Mouse (Mus musculus): Measurements from ENCODE around the gene Got2. TPM values are rescaled to one million over a fixed set of nuclear protein-coding genes. Genes with fewer than 3 reads are reported as not detected.

Gene Got2
- total and polyA plus RNA-seq, 3 experiments: 105 to 421 (median 179) TPM

GRCm38 (mm10) chr8:95885966-95886365 lies 2.4 kb downstream of the Got2 start:
- DNase-seq (ENCODE audit: low read depth, low spot score): no peak
- peaks cover 54% of the 10 kb centered on the region for H3K79me2 ChIP-seq (ENCODE audit: control insufficient read depth, insufficient read depth, low read length, poor library complexity)
- no peaks in the 10 kb centered on the region for H3K27me3 ChIP-seq (ENCODE audit: control insufficient read depth in 1 of 2, insufficient read depth in 2 of 2, low read length in 2 of 2)
- no peak for TF ChIP-seq MEF2A (IDR thresholded peaks at IDR 0.05; ENCODE audit: extremely low read depth, insufficient replicate concordance, low read depth, low read length, poor library complexity, severe bottlenecking)
- no peak for TF ChIP-seq TBP (IDR thresholded peaks at IDR 0.05; ENCODE audit: low read depth, low read length)
- no peak for TF ChIP-seq MAX (IDR thresholded peaks at IDR 0.05; ENCODE audit: low read length)
- TF ChIP-seq RAD21 (IDR thresholded peaks at IDR 0.05; ENCODE audit: low read depth, low read length): no peak
- no peak for TF ChIP-seq TAL1 (IDR thresholded peaks at IDR 0.05; ENCODE audit: low read length)
- no peak for TF ChIP-seq ELF1 (IDR thresholded peaks at IDR 0.05; ENCODE audit: low read depth, low read length)
- no peak for TF ChIP-seq BHLHE40 (IDR thresholded peaks at IDR 0.05; ENCODE audit: borderline replicate concordance, low read depth, low read length)
- TF ChIP-seq NRF1 (IDR thresholded peaks at IDR 0.05; ENCODE audit: insufficient read depth, low read depth, low read length, poor library complexity, severe bottlenecking): no peak
- no peak for TF ChIP-seq ZKSCAN1 (IDR thresholded peaks at IDR 0.05; ENCODE audit: low read depth, low read length)
- TF ChIP-seq ZNF384 (IDR thresholded peaks at IDR 0.05; ENCODE audit: low read depth, low read length): no peak
- no peak for TF ChIP-seq SMC3 (IDR thresholded peaks at IDR 0.05; ENCODE audit: low read depth, low read length)
- no peak for TF ChIP-seq ZMIZ1 (IDR thresholded peaks at IDR 0.05; ENCODE audit: low read depth, low read length)
- no peak for TF ChIP-seq NELFE (IDR thresholded peaks at IDR 0.05; ENCODE audit: low read depth, low read length)
- TF ChIP-seq MAZ (IDR thresholded peaks at IDR 0.05; ENCODE audit: low read depth, low read length): no peak
- no peak for TF ChIP-seq CTCF (IDR thresholded peaks at IDR 0.05 in 2 of 3, conservative IDR thresholded peaks at IDR 0.05 in 1 of 3; ENCODE audit: control insufficient read depth in 1 of 3, insufficient read depth in 1 of 3, low read depth in 2 of 3, low read length in 3 of 3, poor library complexity in 1 of 3, severe bottlenecking in 1 of 3)
- TF ChIP-seq EP300 (IDR thresholded peaks at IDR 0.05; ENCODE audit: low read depth in 1 of 2, low read length in 2 of 2): no peak
- TF ChIP-seq USF2 (IDR thresholded peaks at IDR 0.05; ENCODE audit: borderline replicate concordance in 1 of 2, insufficient read depth in 1 of 2, low read depth in 1 of 2, low read length in 2 of 2): no peak
- TF ChIP-seq HCFC1 (IDR thresholded peaks at IDR 0.05; ENCODE audit: low read depth, low read length): no peak
- no peaks in the 10 kb centered on the region for H3K9me3 ChIP-seq (replicated peaks; ENCODE audit: insufficient read depth, low read length)
- H3K36me3 ChIP-seq (ENCODE audit: control insufficient read depth in 1 of 2, insufficient read depth in 2 of 2, low read length in 2 of 2): peaks cover 0 to 21% of the 10 kb centered on the region in 2 experiments; a peak in 2 of 4 replicates
- no peak overlapping the region for H3K27ac ChIP-seq (ENCODE audit: control insufficient read depth, low read depth, low read length)
- H3K9ac ChIP-seq (ENCODE audit: control insufficient read depth, low read depth, low read length, poor library complexity, severe bottlenecking): no peak overlapping the region
- H3K4me1 ChIP-seq (ENCODE audit: control insufficient read depth in 1 of 2, insufficient read depth in 2 of 2, low read length in 2 of 2): peaks cover 2 to 13% of the 10 kb centered on the region in 2 experiments
- H3K4me3 ChIP-seq (ENCODE audit: control insufficient read depth in 1 of 2, insufficient read depth in 1 of 2, low read depth in 2 of 2, low read length in 2 of 2): no peak overlapping the region

DNA sequence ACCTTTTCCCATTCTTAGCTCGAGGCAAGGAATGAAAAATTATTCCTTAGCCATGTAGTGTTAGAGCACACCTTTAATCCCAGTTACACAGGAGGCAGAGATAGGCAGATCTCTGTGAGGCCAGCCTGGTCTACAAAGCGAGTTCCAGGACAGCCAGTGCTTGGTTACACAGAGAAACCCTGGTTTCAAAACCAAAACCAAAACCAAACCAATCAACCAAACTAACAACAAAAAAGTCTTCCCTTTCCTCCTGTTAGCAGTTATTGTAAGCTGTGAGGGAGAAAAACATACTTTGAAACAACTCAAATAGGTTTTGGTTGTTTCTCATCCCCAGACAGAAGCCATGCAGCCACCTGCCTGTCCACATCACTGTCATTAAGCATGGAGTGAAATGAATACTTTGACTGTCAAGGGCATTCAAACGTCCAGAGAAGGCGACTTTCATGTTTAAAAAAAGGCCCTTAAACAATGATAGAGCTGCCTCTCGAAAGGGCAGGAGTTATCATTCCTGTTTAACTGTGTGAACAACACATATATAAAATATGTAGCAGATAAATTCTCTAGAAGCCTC lies 3.0 kb downstream of the Got2 start:
- no peaks in the 10 kb centered on the region for H3K9me3 ChIP-seq (replicated peaks; ENCODE audit: insufficient read depth, low read length)
- H3K4me3 ChIP-seq (ENCODE audit: control insufficient read depth in 1 of 2, insufficient read depth in 1 of 2, low read depth in 2 of 2, low read length in 2 of 2): no peak overlapping the region
- no peak for DNase-seq (ENCODE audit: low read depth, low spot score)
- no peak overlapping the region for H3K9ac ChIP-seq (ENCODE audit: control insufficient read depth, low read depth, low read length, poor library complexity, severe bottlenecking)
- peaks cover 0 to 21% of the 10 kb centered on the region in 2 experiments; a peak in 2 of 4 replicates for H3K36me3 ChIP-seq (ENCODE audit: control insufficient read depth in 1 of 2, insufficient read depth in 2 of 2, low read length in 2 of 2)
- peaks cover 2 to 13% of the 10 kb centered on the region in 2 experiments for H3K4me1 ChIP-seq (ENCODE audit: control insufficient read depth in 1 of 2, insufficient read depth in 2 of 2, low read length in 2 of 2)
- TF ChIP-seq UBTF (IDR thresholded peaks at IDR 0.05; ENCODE audit: borderline replicate concordance, insufficient read depth, low read depth, low read length) (no peak), KAT2A (conservative IDR thresholded peaks at IDR 0.05; ENCODE audit: low read depth, low read length) (no peak), MXI1 (IDR thresholded peaks at IDR 0.05; ENCODE audit: low read depth, low read length) (no peak), ZMIZ1 (IDR thresholded peaks at IDR 0.05; ENCODE audit: low read depth, low read length) (no peak), MEF2A (IDR thresholded peaks at IDR 0.05; ENCODE audit: extremely low read depth, insufficient replicate concordance, low read depth, low read length, poor library complexity, severe bottlenecking) (no peak), MAZ (IDR thresholded peaks at IDR 0.05; ENCODE audit: low read depth, low read length) (no peak), TAL1 (IDR thresholded peaks at IDR 0.05; ENCODE audit: low read length) (no peak), NELFE (IDR thresholded peaks at IDR 0.05; ENCODE audit: low read depth, low read length) (no peak), MYB (IDR thresholded peaks at IDR 0.05; ENCODE audit: low read depth, low read length) (no peak), SMC3 (IDR thresholded peaks at IDR 0.05; ENCODE audit: low read depth, low read length) (no peak), USF2 (IDR thresholded peaks at IDR 0.05; ENCODE audit: borderline replicate concordance in 1 of 2, insufficient read depth in 1 of 2, low read depth in 1 of 2, low read length in 2 of 2) (no peak), RCOR1 (IDR thresholded peaks at IDR 0.05; ENCODE audit: low read depth, low read length) (no peak)
- H3K79me2 ChIP-seq (ENCODE audit: control insufficient read depth, insufficient read depth, low read length, poor library complexity): peaks cover 56% of the 10 kb centered on the region
- no peaks in the 10 kb centered on the region for H3K27me3 ChIP-seq (ENCODE audit: control insufficient read depth in 1 of 2, insufficient read depth in 2 of 2, low read length in 2 of 2)
- H3K27ac ChIP-seq (ENCODE audit: control insufficient read depth, low read depth, low read length): no peak overlapping the region
